ENCODE assay signal across 16 mouse cellular contexts in the genomic region with DNA sequence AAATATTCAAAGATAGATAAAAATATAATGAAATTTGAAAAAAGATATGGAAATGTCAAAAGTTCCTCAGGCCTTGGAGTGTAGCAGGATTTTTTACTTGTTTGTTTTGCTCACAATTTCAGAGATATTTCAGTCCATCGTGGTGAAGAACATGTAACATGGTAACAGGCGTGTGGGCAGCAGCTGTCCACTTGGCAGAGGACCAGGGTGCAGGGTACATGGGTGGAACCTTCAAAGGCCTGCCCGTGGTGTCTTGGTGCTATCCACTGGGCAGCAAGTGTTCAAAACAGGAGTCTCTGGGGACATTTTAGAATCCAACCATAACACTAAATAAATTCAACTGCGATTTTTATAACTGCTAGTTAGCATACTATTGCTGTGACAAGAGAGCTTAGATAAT. TPM values are rescaled to one million over a fixed set of nuclear protein-coding genes. Genes with fewer than 3 reads are reported as not detected.
DNase-seq lines count a peak whose midpoint lies in the region; ATAC-seq and TF ChIP-seq lines count a peak whose summit lies in the region.
"Had no signal": no experiment of that assay in that cellular context is flagged by ENCODE, and none has a peak within 500 bp of the region (broad histone marks: within the 10 kb centered on the region; RNA-seq: fewer than 3 reads in every experiment).

No protein-coding gene starts in this region.

- no peak overlapping the region for H3K9ac ChIP-seq in midbrain, embryonic 11.5 days (ENCODE audit: low read length)
- H3K9ac ChIP-seq: forebrain, embryonic 13.5 days; hindbrain, embryonic 12.5 days; intestine, embryonic 15.5 days; liver, embryonic 12.5 days; lung, embryonic 15.5 days; neural tube, embryonic 12.5 days had no signal

- DNase-seq in adrenal gland, postnatal 36 days: peak; percentile 5 to 37
- no peak for DNase-seq in adrenal gland, adult 18-20 months (ENCODE audit: low spot score in 2 of 2)
- DNase-seq in heart, adult 18-20 months: peak; percentile 11 to 25
- no peak for DNase-seq in heart, postnatal 4 days
- peak; percentile 1 for DNase-seq in midbrain, embryonic 11.5 days (ENCODE audit: low spot score, missing footprints)
- no peak for DNase-seq in midbrain, embryonic 10.5 days (ENCODE audit: low spot score)
- DNase-seq in c-Kit-positive CD71-positive TER-119-positive erythroid progenitor cells, embryonic 14.5 days (ENCODE audit: low spot score): no peak
- DNase-seq: right cerebral cortex, postnatal 25 days had no signal

- no peak overlapping the region for H3ac ChIP-seq in myocyte (ENCODE audit: control insufficient read depth, insufficient read length)

- no peaks in the 10 kb centered on the region for H3K9me3 ChIP-seq in midbrain, embryonic 11.5 days (ENCODE audit: control insufficient read depth, low read length)
- H3K9me3 ChIP-seq in midbrain, embryonic 10.5 days (replicated peaks): no peaks in the 10 kb centered on the region
- H3K9me3 ChIP-seq: forebrain, embryonic 13.5 days; hindbrain, embryonic 12.5 days; intestine, embryonic 15.5 days; liver, embryonic 12.5 days; lung, embryonic 15.5 days; neural tube, embryonic 12.5 days had no signal

- peaks cover 37% of the 10 kb centered on the region for H3K79me2 ChIP-seq in myocyte (ENCODE audit: control insufficient read depth, insufficient read depth)

- peaks cover 3% of the 10 kb centered on the region; the same call in 1 of the 2 replicates for H3K36me3 ChIP-seq in midbrain, embryonic 11.5 days (ENCODE audit: control insufficient read depth, insufficient read depth, low read length)
- H3K36me3 ChIP-seq in midbrain, embryonic 10.5 days: peaks cover 50% of the 10 kb centered on the region
- peaks cover 10% of the 10 kb centered on the region for H3K36me3 ChIP-seq in myocyte (ENCODE audit: control insufficient read depth, insufficient read depth)

- H3K4me2 ChIP-seq in midbrain, embryonic 11.5 days: no peak overlapping the region
- peak overlapping the region; percentile 12 for H3K4me2 ChIP-seq in myocyte (ENCODE audit: low read depth)
- H3K4me2 ChIP-seq: forebrain, embryonic 13.5 days; hindbrain, embryonic 12.5 days; intestine, embryonic 15.5 days; liver, embryonic 12.5 days; lung, embryonic 15.5 days; neural tube, embryonic 12.5 days had no signal

- no peaks in the 10 kb centered on the region for H3K4me1 ChIP-seq in midbrain, embryonic 11.5 days (ENCODE audit: control insufficient read depth, insufficient read depth, low read length)
- no peaks in the 10 kb centered on the region for H3K4me1 ChIP-seq in midbrain, embryonic 10.5 days
- H3K4me1 ChIP-seq: forebrain, embryonic 13.5 days; hindbrain, embryonic 12.5 days; intestine, embryonic 15.5 days; lung, embryonic 15.5 days; neural tube, embryonic 12.5 days had no signal

- H3K4me3 ChIP-seq in midbrain, embryonic 11.5 days (ENCODE audit: low read depth, low read length): no peak overlapping the region
- no peak overlapping the region for H3K4me3 ChIP-seq in midbrain, embryonic 10.5 days
- no peak overlapping the region for H3K4me3 ChIP-seq in myocyte
- H3K4me3 ChIP-seq: forebrain, embryonic 13.5 days; hindbrain, embryonic 12.5 days; intestine, embryonic 15.5 days; liver, embryonic 12.5 days; lung, embryonic 15.5 days; neural tube, embryonic 12.5 days had no signal

- H3K27me3 ChIP-seq in midbrain, embryonic 11.5 days (ENCODE audit: control insufficient read depth, insufficient read depth, low read length): no peaks in the 10 kb centered on the region
- H3K27me3 ChIP-seq in midbrain, embryonic 10.5 days (ENCODE audit: low read depth, poor library complexity, severe bottlenecking): no peaks in the 10 kb centered on the region
- H3K27me3 ChIP-seq in myocyte (ENCODE audit: control insufficient read depth, insufficient read depth, insufficient read length): no peaks in the 10 kb centered on the region
- H3K27me3 ChIP-seq: forebrain, embryonic 13.5 days; hindbrain, embryonic 12.5 days; intestine, embryonic 15.5 days; liver, embryonic 12.5 days; lung, embryonic 15.5 days; neural tube, embryonic 12.5 days had no signal

- 86% methylated on average over 4 of the region's 4 CpGs for WGBS in midbrain, embryonic 11.5 days
- 92% methylated on average over 4 of the region's 4 CpGs for WGBS in midbrain, embryonic 10.5 days

- no peak for TF ChIP-seq POLR2A in myocyte (IDR thresholded peaks at IDR 0.05; ENCODE audit: insufficient read length, low read depth)

- ATAC-seq in midbrain, embryonic 11.5 days (ENCODE audit: low FRiP score): no peak
- ATAC-seq: activated CD4-positive, CD25-positive, alpha-beta regulatory T cell, adult 4 months; forebrain, embryonic 13.5 days; intestine, embryonic 15.5 days; liver, embryonic 12.5 days had no signal

- H3K27ac ChIP-seq in midbrain, embryonic 11.5 days (ENCODE audit: low read depth, low read length): no peak overlapping the region
- no peak overlapping the region for H3K27ac ChIP-seq in midbrain, embryonic 10.5 days (replicated peaks)
- H3K27ac ChIP-seq: forebrain, embryonic 13.5 days; hindbrain, embryonic 12.5 days; intestine, embryonic 15.5 days; liver, embryonic 12.5 days; lung, embryonic 15.5 days; neural tube, embryonic 12.5 days had no signal

TF ChIP-seq in myocyte, 11 proteins besides CTCF, POLR2A, EP300 and RAD21:
- no peak for TF ChIP-seq TCF12 (IDR thresholded peaks at IDR 0.05; ENCODE audit: insufficient read depth, poor library complexity, severe bottlenecking)
- peak; percentile 2 for TF ChIP-seq TCF3 (IDR thresholded peaks at IDR 0.05; ENCODE audit: insufficient read length, low read depth)
- peak in 2 of 3 experiments; percentile 79 to 81 for TF ChIP-seq MYOD1 (IDR thresholded peaks at IDR 0.05; ENCODE audit: control insufficient read depth in 1 of 3, insufficient read length in 2 of 3, low read depth in 2 of 3)
- peak; percentile 13 to 78 (median 29) for TF ChIP-seq MYOG (IDR thresholded peaks at IDR 0.05; ENCODE audit: control insufficient read depth in 1 of 3, insufficient read depth in 1 of 3, insufficient read length in 2 of 3, low read depth in 2 of 3)

RNA-seq across cellular contexts. Expression of gene Clns1a, which starts 10.7 kb away (rescaled TPM):
- 10 to 100 TPM; 55.6 to 58.4 TPM for total RNA-seq in adrenal gland, postnatal 36 days (2021)
- total RNA-seq in adrenal gland, adult 18-20 months (2021): 10 to 100 TPM; 47.4 to 53.8 TPM
- total RNA-seq in heart, adult 18-20 months (2021): 10 to 100 TPM; 28.7 to 29.5 TPM
- total RNA-seq in heart, postnatal 4 days (2021): 10 to 100 TPM; 41.6 to 43.4 TPM
- 250 and 260 TPM in 2 replicates for polyA plus RNA-seq in midbrain, embryonic 11.5 days (2014; fragmentation: Nextera tagmentation; extraction: Ambion mirVana)
- 262 and 299 TPM in 2 replicates for polyA plus RNA-seq in midbrain, embryonic 10.5 days (2016; fragmentation: Nextera tagmentation; extraction: Ambion mirVana)
- polyA plus RNA-seq in myocyte (2012; fragmentation: generic; extraction: Trizol): 56.3 TPM

RNA-seq across cellular contexts. Expression of gene Aqp11, which starts 31.0 kb away (rescaled TPM):
- total RNA-seq in adrenal gland, postnatal 36 days (2021): 1 to 10 TPM; 2.9 to 3.8 TPM
- 1 to 10 TPM; 2.8 to 3.8 TPM for total RNA-seq in adrenal gland, adult 18-20 months (2021)
- total RNA-seq in heart, adult 18-20 months (2021): 1 to 10 TPM; 1.5 to 1.7 TPM
- total RNA-seq in heart, postnatal 4 days (2021): 1 to 10 TPM; 1.1 to 1.9 TPM
- polyA plus RNA-seq in midbrain, embryonic 11.5 days (2014; fragmentation: Nextera tagmentation; extraction: Ambion mirVana): 4.1 and 5.7 TPM in 2 replicates
- polyA plus RNA-seq in midbrain, embryonic 10.5 days (2016; fragmentation: Nextera tagmentation; extraction: Ambion mirVana): 5.3 and 5.7 TPM in 2 replicates
- 0.56 TPM for polyA plus RNA-seq in myocyte (2012; fragmentation: generic; extraction: Trizol)

Comparison
In these comparisons a context has a peak if more than half of its experiments do, and no peak if none do; other contexts are left out.
1. DNase-seq: peak in adrenal gland, postnatal 36 days (2 of 2), heart, adult 18-20 months (2 of 2) and midbrain, embryonic 11.5 days (single experiment); none in adrenal gland, adult 18-20 months (0 of 2), heart, postnatal 4 days (single experiment), midbrain, embryonic 10.5 days (single experiment) and c-Kit-positive CD71-positive TER-119-positive erythroid progenitor cells, embryonic 14.5 days (single experiment).